Mouse (Mus musculus) midbrain, embryonic 12.5 days (tissue): ENCODE measurements around the gene Nr6a1. TPM values are rescaled to one million over a fixed set of nuclear protein-coding genes. Genes with fewer than 3 reads are reported as not detected.

Source experiments
- ATAC-seq: fragments of 200-750 bp; cut with Nextera tagmentation; 2 replicates; pipeline ENCODE4 v1.8.0; 2017; ENCODE audit warnings: low read depth, moderate TSS enrichment, moderate library complexity; ENCODE audit not compliant: low FRiP score
- H3K27ac ChIP-seq: fragments of 300-500 bp; sonication (generic); replicated peaks from 2 replicates; pipeline ENCODE4 v1.5.1; 2016; ENCODE audit warnings: mild to moderate bottlenecking
- H3K27me3 ChIP-seq: fragments of 300-500 bp; sonication (generic); 2 replicates; pipeline ENCODE4 v1.6.1; 2016; ENCODE audit warnings: mild to moderate bottlenecking
- H3K36me3 ChIP-seq: fragments of 300-500 bp; sonication (generic); 2 replicates; pipeline ENCODE4 v1.6.1; 2016
- H3K4me1 ChIP-seq: fragments of 300-500 bp; sonication (generic); 2 replicates; pipeline ENCODE4 v1.6.1; 2016
- H3K4me2 ChIP-seq: fragments of 300-500 bp; sonication (generic); replicated peaks from 2 replicates; pipeline ENCODE4 v1.6.1; 2016; ENCODE audit warnings: mild to moderate bottlenecking, moderate library complexity
- H3K4me3 ChIP-seq: fragments of 300-500 bp; sonication (generic); 2 replicates; pipeline ENCODE4 v1.5.1; 2016; ENCODE audit warnings: mild to moderate bottlenecking
- H3K9ac ChIP-seq: fragments of 300-500 bp; sonication (generic); replicated peaks from 2 replicates; pipeline ENCODE4 v1.6.1; 2016; ENCODE audit warnings: mild to moderate bottlenecking, moderate library complexity
- H3K9me3 ChIP-seq: fragments of 300-500 bp; sonication (generic); 2 replicates; pipeline ENCODE4 v1.6.1; 2016; ENCODE audit warnings: mild to moderate bottlenecking
- WGBS: fragments of 180-500 bp; shearing (Covaris S2); methylation state at CpG from one replicate; pipeline ENCODE4 v1.1.7; 2016; 5-methylcytosine and 5-hydroxymethylcytosine counted together
- polyA plus RNA-seq: library from polyadenylated mRNA; unstranded; fragments of >200 nt; fragmentation: Nextera tagmentation; extraction: Ambion mirVana; gene quantifications from 2 replicates; pipeline ENCODE4 v1.2.1, GENCODE M21; 2016

Nr6a1 gene
- polyA plus RNA-seq, 1 experiment from 2014 or later, result 2.8 TPM

DNA sequence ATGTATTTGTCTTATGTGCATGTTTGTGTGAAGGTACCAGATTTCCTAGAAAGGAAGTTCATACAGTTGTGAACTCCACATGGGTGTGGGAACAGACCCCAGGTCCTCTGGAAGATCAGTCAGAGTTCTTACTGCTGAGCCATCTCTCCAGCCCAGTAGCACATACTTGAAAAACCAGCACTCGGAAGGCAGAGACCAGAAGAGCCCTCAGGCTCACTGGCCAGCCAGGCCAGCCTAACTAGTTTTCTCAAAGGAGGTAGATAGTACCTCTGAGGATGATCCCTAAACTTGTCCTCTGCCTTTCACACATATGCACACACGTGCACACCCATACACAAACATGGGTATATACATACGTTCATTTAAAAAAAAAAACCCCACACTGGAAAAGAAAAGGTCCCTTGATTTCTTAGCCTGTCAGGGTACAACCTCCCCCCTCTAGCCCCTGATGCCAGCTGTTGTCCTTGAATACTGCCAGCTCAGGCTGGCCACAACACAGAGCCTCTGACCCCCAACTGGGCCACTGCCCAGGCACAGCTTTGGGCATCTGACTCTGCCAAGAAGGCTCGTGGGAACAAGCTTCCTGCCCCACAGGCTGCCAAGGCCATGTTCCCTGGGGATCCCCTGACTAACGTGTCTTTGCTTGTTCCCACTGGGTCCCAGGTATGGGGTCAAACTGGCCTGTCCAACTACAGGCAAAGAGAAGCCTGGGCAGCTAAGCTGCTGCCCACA is 25.8 kb upstream of the Nr6a1 start:
- Histone ChIP-seq H3K4me3 (no peak overlapping the region), H3K9me3 (no peaks in the 10 kb centered on the region), H3K4me2 (no peak overlapping the region), H3K27ac (no peak overlapping the region), H3K9ac (no peak overlapping the region), H3K27me3 (no peaks in the 10 kb centered on the region), H3K36me3 (no peaks in the 10 kb centered on the region), H3K4me1 (peaks cover 6% of the 10 kb centered on the region; the same call in 1 of the 2 replicates)
- ATAC-seq, result no peak
- WGBS, result 71% methylated on average over 5 of the region's 5 CpGs

DNA sequence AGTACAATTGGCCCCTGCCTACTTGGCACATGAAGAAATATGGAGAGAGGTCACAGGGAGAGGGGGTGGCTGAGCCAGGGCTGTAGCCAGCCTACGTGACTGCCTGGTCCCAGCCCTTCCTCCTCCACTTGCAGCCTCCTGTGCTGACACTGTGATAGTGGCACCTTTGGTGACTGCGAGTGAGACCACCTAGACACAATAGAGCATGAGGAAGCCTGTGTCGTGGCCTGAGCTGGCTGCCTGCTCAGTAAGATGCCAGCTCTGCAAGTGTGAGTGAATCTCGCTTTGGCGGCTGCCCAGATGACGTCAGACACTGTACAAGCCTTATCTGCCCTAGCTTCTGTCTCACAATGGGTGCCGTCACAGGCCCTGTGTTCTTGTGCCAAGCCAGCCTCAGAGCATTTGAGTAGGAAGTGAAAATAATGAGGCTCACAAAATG is 22.8 kb upstream of the Nr6a1 start:
- peaks cover 6% of the 10 kb centered on the region; the same call in 1 of the 2 replicates for H3K4me1 ChIP-seq
- H3K27me3 ChIP-seq, result no peaks in the 10 kb centered on the region
- H3K9me3 ChIP-seq, result no peaks in the 10 kb centered on the region
- H3K4me2 ChIP-seq, result no peak overlapping the region
- H3K4me3 ChIP-seq, result no peak overlapping the region
- whole genome bisulfite sequencing, result 85% methylated on average over 7 of the region's 7 CpGs
- H3K36me3 ChIP-seq, result no peaks in the 10 kb centered on the region
- no peak for ATAC-seq
- H3K9ac ChIP-seq, result no peak overlapping the region
- H3K27ac ChIP-seq, result no peak overlapping the region

DNA sequence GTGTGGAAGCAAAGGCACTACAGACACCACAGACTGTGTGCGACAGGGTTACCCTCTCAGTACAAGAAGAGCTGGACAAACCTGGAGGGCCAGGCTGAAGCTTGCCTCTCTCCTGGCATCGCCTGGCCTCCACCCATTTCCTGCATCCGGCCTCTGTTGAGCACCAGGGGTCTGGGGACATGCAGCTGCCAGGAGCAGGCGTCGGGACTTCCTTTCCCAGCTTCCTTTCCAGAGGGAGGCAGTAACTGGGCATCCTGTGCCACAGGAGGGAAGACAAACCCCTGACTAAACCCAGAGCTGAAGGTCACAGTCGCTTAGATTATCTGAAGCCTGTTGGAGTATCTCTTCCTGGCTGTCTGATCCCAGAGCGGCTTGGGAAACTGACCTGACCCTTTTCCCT is 20.1 kb upstream of the Nr6a1 start:
- WGBS, result 80% methylated on average over 7 of the region's 7 CpGs
- Histone ChIP-seq H3K27me3 (no peaks in the 10 kb centered on the region), H3K4me1 (peaks cover 6% of the 10 kb centered on the region; the same call in 1 of the 2 replicates), H3K27ac (no peak overlapping the region), H3K9ac (no peak overlapping the region), H3K4me2 (no peak overlapping the region), H3K9me3 (no peaks in the 10 kb centered on the region), H3K36me3 (no peaks in the 10 kb centered on the region), H3K4me3 (no peak overlapping the region)
- ATAC-seq, result no peak

DNA sequence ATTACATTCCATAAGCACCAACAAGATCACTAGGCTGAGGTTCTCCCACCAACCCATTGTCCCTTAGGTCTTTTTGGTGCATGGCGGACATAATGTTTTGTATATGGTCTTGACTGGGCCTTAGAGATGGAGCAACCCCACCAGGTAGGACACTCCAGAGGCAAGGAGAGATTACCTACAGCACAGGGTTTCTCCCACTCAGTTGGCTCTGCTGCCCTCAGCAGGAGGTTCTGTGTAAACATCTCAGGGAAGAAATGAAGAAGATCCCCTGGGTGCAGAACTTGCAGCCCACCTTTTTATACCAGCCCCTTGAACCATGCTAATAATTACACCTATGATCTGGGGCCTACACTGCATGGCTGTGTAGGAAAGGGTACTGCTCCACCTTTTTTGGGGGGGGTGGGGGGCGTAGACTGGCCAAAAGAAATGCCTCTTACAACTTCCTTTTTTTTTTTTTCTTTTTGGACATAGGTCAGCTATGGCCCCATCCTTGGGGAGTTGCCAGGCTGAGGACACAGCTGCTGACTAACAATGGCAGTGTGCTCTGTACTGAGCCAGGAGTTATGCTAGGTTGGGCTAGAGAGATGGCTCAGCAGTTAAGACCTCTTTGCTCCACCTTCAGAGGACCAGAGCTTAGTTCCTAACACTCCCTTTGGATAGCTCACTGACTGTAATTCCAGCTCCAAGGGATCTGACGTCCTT is 17.1 kb upstream of the Nr6a1 start:
- Histone ChIP-seq H3K4me3 (no peak overlapping the region), H3K36me3 (no peaks in the 10 kb centered on the region), H3K9ac (no peak overlapping the region), H3K4me2 (no peak overlapping the region), H3K4me1 (no peaks in the 10 kb centered on the region), H3K27me3 (no peaks in the 10 kb centered on the region), H3K27ac (no peak overlapping the region), H3K9me3 (no peaks in the 10 kb centered on the region)
- no peak for ATAC-seq
- 93% methylated on average over 3 of the region's 3 CpGs for WGBS

DNA sequence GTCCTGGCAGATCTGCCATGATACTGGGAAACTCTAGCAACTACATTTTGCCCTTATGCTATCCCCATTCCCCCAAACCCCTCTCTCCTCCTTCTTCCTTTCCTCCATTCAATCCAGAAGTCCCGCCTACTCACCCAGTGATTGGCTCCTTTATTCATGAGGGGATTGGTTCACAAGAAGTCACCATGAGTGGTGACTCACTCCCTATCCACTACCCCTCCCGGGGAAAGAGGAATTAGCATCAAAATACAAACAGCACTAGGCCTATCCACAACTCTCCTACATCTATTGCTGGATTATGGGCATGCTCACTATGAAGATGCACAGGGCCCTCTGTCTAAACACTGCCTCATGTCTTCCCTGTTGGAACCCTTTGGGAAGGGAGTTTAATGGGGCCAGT is 16.5 kb upstream of the Nr6a1 start:
- Histone ChIP-seq H3K27ac (no peak overlapping the region), H3K4me1 (no peaks in the 10 kb centered on the region), H3K4me3 (no peak overlapping the region), H3K4me2 (no peak overlapping the region), H3K27me3 (no peaks in the 10 kb centered on the region), H3K9me3 (no peaks in the 10 kb centered on the region), H3K36me3 (no peaks in the 10 kb centered on the region), H3K9ac (no peak overlapping the region)
- WGBS, result 48% methylated on average over 2 of the region's 2 CpGs
- ATAC-seq, result peak; percentile 44; the same call in 1 of the 2 replicates

DNA sequence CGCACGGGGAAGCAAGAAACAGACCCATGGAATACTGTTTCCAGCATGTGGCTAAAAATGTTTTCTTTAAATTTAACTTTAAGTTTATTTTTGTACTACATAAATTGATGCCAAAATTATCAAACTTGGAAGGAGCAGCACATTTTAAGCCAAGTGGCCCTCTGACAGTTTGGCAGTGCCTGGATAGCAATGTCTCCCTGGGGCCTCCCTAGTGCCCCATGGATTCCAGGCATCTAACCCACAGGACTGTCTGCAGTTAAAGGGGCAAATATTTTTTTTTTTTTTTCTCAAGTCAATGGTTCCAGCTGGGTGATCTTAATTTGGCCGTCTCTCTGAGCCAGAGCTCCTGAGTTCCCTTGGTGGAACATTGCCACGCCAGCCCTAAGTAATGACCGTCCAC is 15.7 kb upstream of the Nr6a1 start:
- WGBS, result 85% methylated on average over 5 of the region's 5 CpGs

DNA sequence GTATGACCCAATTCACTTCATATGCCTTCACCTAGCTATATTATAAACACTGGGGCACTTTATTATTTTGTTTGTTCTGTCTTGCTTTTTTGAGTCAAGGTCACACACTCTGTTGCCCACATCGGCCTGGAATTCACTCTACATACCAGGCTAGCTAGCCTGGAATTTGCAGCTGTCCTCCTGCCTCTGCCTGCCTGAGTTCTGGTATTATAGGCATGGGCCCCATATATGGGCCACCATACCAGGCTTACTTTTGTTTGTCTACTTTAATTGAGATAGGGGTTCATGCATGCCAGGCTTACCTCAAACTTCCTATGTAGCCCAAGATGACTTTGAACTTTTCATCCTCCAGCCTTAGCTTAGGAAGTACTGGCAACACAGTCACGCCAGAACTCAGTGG is 14.4 kb upstream of the Nr6a1 start:
- 84% methylated on average over 2 of the region's 2 CpGs for WGBS
- H3K4me3 ChIP-seq, result no peak overlapping the region
- no peaks in the 10 kb centered on the region for H3K27me3 ChIP-seq
- no peak overlapping the region for H3K9ac ChIP-seq
- no peaks in the 10 kb centered on the region for H3K4me1 ChIP-seq
- no peak for ATAC-seq
- no peak overlapping the region for H3K27ac ChIP-seq
- H3K9me3 ChIP-seq, result no peaks in the 10 kb centered on the region
- H3K36me3 ChIP-seq, result no peaks in the 10 kb centered on the region
- no peak overlapping the region for H3K4me2 ChIP-seq

More for the DNA sequence above, 15.7 kb upstream of the Nr6a1 start:
- no peak overlapping the region for H3K9ac ChIP-seq
- no peaks in the 10 kb centered on the region for H3K4me1 ChIP-seq
- H3K4me2 ChIP-seq, result no peak overlapping the region
- H3K27me3 ChIP-seq, result no peaks in the 10 kb centered on the region
- no peaks in the 10 kb centered on the region for H3K36me3 ChIP-seq
- H3K9me3 ChIP-seq, result no peaks in the 10 kb centered on the region
- H3K4me3 ChIP-seq, result no peak overlapping the region
- H3K27ac ChIP-seq, result no peak overlapping the region
- no peak for ATAC-seq

DNA sequence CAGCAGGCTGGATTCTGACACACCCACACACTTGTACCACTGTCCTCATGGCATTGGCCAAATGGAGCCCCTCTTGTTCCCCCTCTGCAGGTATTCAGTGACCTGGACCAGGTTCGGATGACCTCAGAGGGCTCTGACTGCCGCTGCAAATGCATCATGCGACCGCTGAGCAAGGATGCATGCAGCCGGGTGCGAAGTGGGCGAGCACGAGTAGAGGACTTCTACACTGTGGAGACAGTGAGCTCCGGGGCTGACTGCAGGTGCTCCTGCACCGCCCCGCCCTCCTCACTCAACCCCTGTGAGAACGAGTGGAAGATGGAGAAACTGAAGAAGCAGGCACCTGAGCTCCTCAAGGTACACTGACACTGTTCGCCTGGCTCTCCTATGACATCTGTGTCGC is 13.9 kb upstream of the Nr6a1 start:
- no peak overlapping the region for H3K27ac ChIP-seq
- 87% methylated on average over 14 of the region's 14 CpGs for WGBS
- no peak overlapping the region for H3K4me2 ChIP-seq
- no peaks in the 10 kb centered on the region for H3K9me3 ChIP-seq
- no peak for ATAC-seq
- H3K9ac ChIP-seq, result no peak overlapping the region
- no peaks in the 10 kb centered on the region for H3K27me3 ChIP-seq
- no peak overlapping the region for H3K4me3 ChIP-seq
- no peaks in the 10 kb centered on the region for H3K4me1 ChIP-seq
- H3K36me3 ChIP-seq, result no peaks in the 10 kb centered on the region

DNA sequence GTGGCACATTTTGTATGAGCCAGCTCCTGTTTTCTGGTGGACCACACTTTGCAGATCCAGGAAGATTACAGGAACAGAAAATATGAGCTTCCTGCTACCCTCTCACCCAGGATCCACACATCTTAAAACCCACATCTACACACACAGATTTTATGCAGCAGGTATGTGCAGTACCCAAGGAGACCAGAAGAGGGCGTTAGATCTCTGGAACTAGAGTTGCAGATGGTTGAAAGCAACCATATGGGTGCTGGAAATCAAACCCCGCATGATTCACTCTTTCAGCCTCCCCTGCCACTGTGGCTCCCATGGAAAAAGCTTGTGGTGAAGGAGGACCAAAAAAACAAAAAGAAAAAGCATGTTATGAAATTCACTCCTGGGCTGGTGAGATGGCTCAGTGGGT is 11.6 kb upstream of the Nr6a1 start:
- peaks cover 9% of the 10 kb centered on the region; the same call in 1 of the 2 replicates for H3K4me1 ChIP-seq
- H3K4me2 ChIP-seq, result no peak overlapping the region
- no peak overlapping the region for H3K4me3 ChIP-seq
- no peaks in the 10 kb centered on the region for H3K36me3 ChIP-seq
- H3K9ac ChIP-seq, result no peak overlapping the region
- no peak overlapping the region for H3K27ac ChIP-seq
- ATAC-seq, result no peak
- H3K27me3 ChIP-seq, result no peaks in the 10 kb centered on the region
- no peaks in the 10 kb centered on the region for H3K9me3 ChIP-seq
- WGBS, result 71% methylated on average over 2 of the region's 2 CpGs

DNA sequence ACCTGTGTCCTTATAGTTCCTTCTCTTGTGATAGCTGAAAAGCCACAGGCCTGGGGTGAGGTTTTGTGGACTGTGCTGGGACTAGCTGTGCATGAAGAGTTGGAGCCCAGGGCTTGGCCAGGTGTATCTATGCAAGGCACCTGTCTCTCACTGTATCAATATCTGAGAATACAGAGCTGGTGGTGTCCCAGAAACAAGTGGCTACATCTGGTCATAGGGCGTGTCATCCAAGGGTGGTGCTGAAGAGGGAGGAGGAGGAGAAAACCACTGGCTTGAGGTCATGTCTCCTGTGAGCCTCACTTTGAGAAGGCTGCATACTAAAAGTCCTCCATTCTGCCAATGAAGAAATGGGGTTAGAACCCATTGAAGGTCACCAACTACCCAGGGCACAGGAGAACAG is 10.5 kb upstream of the Nr6a1 start:
- no peaks in the 10 kb centered on the region for H3K9me3 ChIP-seq
- H3K27ac ChIP-seq, result no peak overlapping the region
- H3K36me3 ChIP-seq, result no peaks in the 10 kb centered on the region
- H3K9ac ChIP-seq, result no peak overlapping the region
- 89% methylated on average over 1 of the region's 1 CpGs for WGBS
- H3K27me3 ChIP-seq, result peaks cover 4% of the 10 kb centered on the region; the same call in 1 of the 2 replicates
- no peak overlapping the region for H3K4me3 ChIP-seq
- ATAC-seq, result no peak
- peaks cover 13% of the 10 kb centered on the region; the same call in 1 of the 2 replicates for H3K4me1 ChIP-seq
- H3K4me2 ChIP-seq, result no peak overlapping the region

DNA sequence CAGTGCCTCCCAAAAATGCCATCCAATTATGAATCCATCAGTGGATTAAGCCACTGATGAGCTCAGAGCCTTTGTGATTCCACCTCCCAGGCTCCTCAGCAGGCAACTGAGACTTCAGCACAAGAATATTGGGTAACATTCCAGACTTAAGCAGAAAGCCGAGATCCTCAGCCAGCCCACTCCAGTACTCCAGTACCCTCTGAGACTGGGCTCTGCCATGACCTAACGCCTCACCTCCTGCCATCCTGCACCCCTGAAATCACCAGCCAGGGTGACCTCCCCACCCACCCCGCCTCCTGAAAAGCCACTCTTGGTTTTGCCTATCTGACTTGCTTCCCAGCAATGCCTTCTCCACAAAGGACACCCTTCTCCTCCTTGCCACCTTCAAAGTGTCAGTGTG is 9.9 kb upstream of the Nr6a1 start:
- Histone ChIP-seq H3K9me3 (no peaks in the 10 kb centered on the region), H3K36me3 (no peaks in the 10 kb centered on the region), H3K4me1 (peaks cover 13% of the 10 kb centered on the region; the same call in 1 of the 2 replicates), H3K27me3 (peaks cover 10% of the 10 kb centered on the region; the same call in 1 of the 2 replicates), H3K4me3 (no peak overlapping the region), H3K9ac (no peak overlapping the region), H3K4me2 (no peak overlapping the region), H3K27ac (no peak overlapping the region)
- WGBS, result 69% methylated on average over 3 of the region's 3 CpGs
- no peak for ATAC-seq

DNA sequence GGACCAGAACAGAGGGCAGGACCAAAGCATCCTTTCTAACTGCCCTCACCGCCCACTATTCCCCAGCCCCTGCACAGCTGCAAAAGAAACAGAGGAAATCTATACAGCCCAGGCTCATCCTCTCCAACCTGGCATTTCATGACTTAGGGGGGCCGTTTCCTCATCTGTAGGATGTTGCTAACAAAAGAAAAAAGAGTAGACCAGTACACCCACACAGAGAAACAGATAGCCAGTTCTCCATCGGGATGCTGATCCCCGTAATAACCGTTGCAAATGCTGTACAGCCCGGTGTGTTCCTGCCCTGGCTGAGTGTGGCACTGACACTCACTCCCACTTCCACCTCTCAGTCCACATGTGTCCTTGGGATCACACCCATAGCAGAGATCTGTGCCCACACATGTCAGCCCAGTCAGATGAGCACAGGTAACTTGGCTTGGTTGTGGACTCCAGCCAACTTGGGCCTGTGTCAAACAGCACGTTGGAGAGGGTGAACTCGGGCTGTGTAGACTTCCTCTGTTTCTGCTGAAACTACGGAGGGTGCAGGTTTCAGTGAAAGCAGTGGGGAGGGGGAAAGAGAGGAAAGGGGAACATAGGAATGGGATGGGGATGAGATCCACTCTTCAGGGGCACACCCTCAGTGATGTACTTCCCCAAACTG is 9.4 kb upstream of the Nr6a1 start:
- H3K27me3 ChIP-seq, result peaks cover 12% of the 10 kb centered on the region; the same call in 1 of the 2 replicates

More for the DNA sequence above, 9.4 kb upstream of the Nr6a1 start:
- WGBS, result 77% methylated on average over 9 of the region's 9 CpGs
- H3K9ac ChIP-seq, result no peak overlapping the region
- H3K4me2 ChIP-seq, result no peak overlapping the region
- H3K9me3 ChIP-seq, result no peaks in the 10 kb centered on the region
- H3K36me3 ChIP-seq, result no peaks in the 10 kb centered on the region
- no peak overlapping the region for H3K27ac ChIP-seq
- ATAC-seq, result no peak
- H3K4me1 ChIP-seq, result peaks cover 18% of the 10 kb centered on the region
- no peak overlapping the region for H3K4me3 ChIP-seq
